Comparison of ENCODE assay signal across 5 mouse cellular contexts in the genomic region with DNA sequence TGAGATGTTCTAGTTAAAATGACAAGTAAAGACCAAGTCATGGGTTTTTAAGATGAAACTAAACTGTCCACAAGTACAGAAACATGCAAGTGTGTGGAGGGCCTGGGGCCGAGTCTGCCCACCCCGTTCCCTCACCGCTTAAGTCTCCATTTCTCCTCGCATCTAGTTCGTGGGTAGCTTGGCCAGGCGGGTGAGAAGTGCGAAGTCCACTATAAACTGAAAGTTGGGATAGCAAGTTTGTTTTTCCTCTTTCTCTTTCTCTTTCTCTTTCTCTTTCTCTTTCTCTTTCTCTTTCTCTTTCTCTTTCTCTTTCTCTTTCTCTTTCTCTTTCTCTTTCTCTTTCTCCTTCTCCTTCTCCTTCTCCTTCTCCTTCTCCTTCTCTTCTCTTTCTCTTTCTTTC.
DNase-seq lines count a peak whose midpoint lies in the region.
"Not testable (repeated sequence)": the region's sequence is repeated elsewhere in the genome, so short reads cannot be mapped to it uniquely, and the experiment has no call there.

No protein-coding gene starts in this region.

- H3K9me3 ChIP-seq in megakaryocyte, embryonic 14.5 days: not testable (repeated sequence)

- DNase-seq in B cell, adult 2 months: peak; percentile 20
- peak; percentile 32 for DNase-seq in CD4-positive, CD25-positive, alpha-beta regulatory T cell, adult 2 months (ENCODE audit: low read depth, low spot score)
- DNase-seq in induced T-regulatory cell, adult 2 months (ENCODE audit: low read depth): peak; percentile 55
- DNase-seq in naive thymus-derived CD4-positive, alpha-beta T cell, adult 2 months (ENCODE audit: low read depth): peak; percentile 30

- H3K4me3 ChIP-seq in megakaryocyte, embryonic 14.5 days (replicated peaks): peak overlapping the region; percentile 85

- H3K27me3 ChIP-seq in megakaryocyte, embryonic 14.5 days (replicated peaks): not testable (repeated sequence)

- peaks cover 19% of the 10 kb centered on the region for H3K4me1 ChIP-seq in megakaryocyte, embryonic 14.5 days

- peaks cover 43% of the 10 kb centered on the region for H3K36me3 ChIP-seq in megakaryocyte, embryonic 14.5 days (replicated peaks; ENCODE audit: low read length)

Comparison
In these comparisons a context has a peak if more than half of its experiments do, and no peak if none do; other contexts are left out.
1. Peak in every context shown above with its lines: DNase-seq and H3K4me3 ChIP-seq.